ENCODE assay signal across 13 mouse cellular contexts in genomic region chr19:44514521-44515451, GRCm38 (mm10). TPM values are rescaled to one million over a fixed set of nuclear protein-coding genes. Genes with fewer than 3 reads are reported as not detected.
A peak's percentile ranks its signal among the peaks of the same experiment; 100 is the strongest.
DNase-seq lines count a peak whose midpoint lies in the region; ATAC-seq and TF ChIP-seq lines count a peak whose summit lies in the region.
"Had no signal": no experiment of that assay in that cellular context is flagged by ENCODE, and none has a peak within 500 bp of the region (broad histone marks: within the 10 kb centered on the region; RNA-seq: fewer than 3 reads in every experiment).

No protein-coding gene starts in this region.

- H3K36me3 ChIP-seq in lung, embryonic 14.5 days (ENCODE audit: insufficient read depth) = no peaks in the 10 kb centered on the region
- no peaks in the 10 kb centered on the region for H3K36me3 ChIP-seq in forebrain, embryonic 12.5 days (replicated peaks)
- no peaks in the 10 kb centered on the region for H3K36me3 ChIP-seq in neural tube, embryonic 15.5 days

- no peak overlapping the region for H3K4me3 ChIP-seq in lung, embryonic 14.5 days (ENCODE audit: low read depth, low read length)
- no peak overlapping the region for H3K4me3 ChIP-seq in forebrain, embryonic 12.5 days (replicated peaks)
- no peak overlapping the region for H3K4me3 ChIP-seq in neural tube, embryonic 15.5 days (replicated peaks)

- peak; percentile 76 for DNase-seq in lung, embryonic 14.5 days
- no peak for DNase-seq in lung, postnatal 25 days (ENCODE audit: low spot score)
- peak; percentile 53 to 72 for DNase-seq in kidney, postnatal 4 days
- no peak for DNase-seq in thymus, postnatal 4 days
- no peak for DNase-seq in frontal cortex, postnatal 10 days (ENCODE audit: low spot score in 2 of 2)
- no peak for DNase-seq in gastrocnemius, postnatal 25 days
- DNase-seq: cerebellum, postnatal 25 days had no signal

- H3K4me1 ChIP-seq in lung, embryonic 14.5 days (ENCODE audit: insufficient read depth) = peaks cover 24% of the 10 kb centered on the region
- H3K4me1 ChIP-seq in forebrain, embryonic 12.5 days = peaks cover 66% of the 10 kb centered on the region
- H3K4me1 ChIP-seq in neural tube, embryonic 15.5 days = peaks cover 46% of the 10 kb centered on the region

- ATAC-seq in lung, embryonic 14.5 days (ENCODE audit: insufficient read depth) = peak; percentile 22; the same call in 1 of the 2 replicates
- peak; percentile 80 for ATAC-seq in forebrain, embryonic 12.5 days (ENCODE audit: low FRiP score)
- peak; percentile 53; the same call in 1 of the 2 replicates for ATAC-seq in neural tube, embryonic 15.5 days (ENCODE audit: low FRiP score)
- ATAC-seq: CD4-positive, CD25-positive, alpha-beta regulatory T cell, adult 4 months had no signal

- peak overlapping the region; percentile 20; the same call in 1 of the 2 replicates for H3K4me2 ChIP-seq in lung, embryonic 14.5 days
- H3K4me2 ChIP-seq in forebrain, embryonic 12.5 days = peak overlapping the region; percentile 32
- no peak overlapping the region for H3K4me2 ChIP-seq in neural tube, embryonic 15.5 days

- no peak overlapping the region for H3K27ac ChIP-seq in lung, embryonic 14.5 days (ENCODE audit: low read depth)
- H3K27ac ChIP-seq in forebrain, embryonic 12.5 days = peak overlapping the region; percentile 82
- peak overlapping the region; percentile 14; the same call in 1 of the 2 replicates for H3K27ac ChIP-seq in neural tube, embryonic 15.5 days (replicated peaks)

- no peaks in the 10 kb centered on the region for H3K9me3 ChIP-seq in lung, embryonic 14.5 days (ENCODE audit: low read depth, low read length)
- H3K9me3 ChIP-seq in forebrain, embryonic 12.5 days = no peaks in the 10 kb centered on the region
- H3K9me3 ChIP-seq in neural tube, embryonic 15.5 days (replicated peaks) = no peaks in the 10 kb centered on the region

- peaks cover 47% of the 10 kb centered on the region for H3K27me3 ChIP-seq in lung, embryonic 14.5 days (ENCODE audit: insufficient read depth, low read length)
- peaks cover 96% of the 10 kb centered on the region for H3K27me3 ChIP-seq in forebrain, embryonic 12.5 days
- H3K27me3 ChIP-seq in neural tube, embryonic 15.5 days (replicated peaks) = peaks cover 78% of the 10 kb centered on the region

- WGBS in lung, embryonic 14.5 days = 8% methylated on average over 14 of the region's 14 CpGs
- 2% methylated on average over 14 of the region's 14 CpGs for WGBS in forebrain, embryonic 12.5 days
- WGBS in neural tube, embryonic 15.5 days = 7% methylated on average over 14 of the region's 14 CpGs

- H3K9ac ChIP-seq in lung, embryonic 14.5 days = no peak overlapping the region
- H3K9ac ChIP-seq in forebrain, embryonic 12.5 days = no peak overlapping the region
- no peak overlapping the region for H3K9ac ChIP-seq in neural tube, embryonic 15.5 days (replicated peaks)

- TF ChIP-seq CTCF in lung, embryonic 14.5 days (IDR thresholded peaks at IDR 0.05; ENCODE audit: low read depth) = 0 out of 2 replicates have a peak, but pooled peaks have one; percentile 22

RNA-seq across cellular contexts. Expression of gene Wnt8b, which starts 21.5 kb away (rescaled TPM):
- not detected in 2 replicates for polyA plus RNA-seq in lung, embryonic 14.5 days (2014; fragmentation: Nextera tagmentation; extraction: Ambion mirVana)
- polyA plus RNA-seq in forebrain, embryonic 12.5 days (2016; fragmentation: Nextera tagmentation; extraction: Ambion mirVana) = 24.4 and 36.8 TPM in 2 replicates
- polyA plus RNA-seq in neural tube, embryonic 15.5 days (2015; fragmentation: Nextera tagmentation; extraction: Ambion mirVana) = 0.05 and 0.14 TPM in 2 replicates
- total RNA-seq in gastrocnemius, postnatal 25 days (2021) = not detected
- total RNA-seq: gastrocnemius, adult 18-20 months had no signal
- polyA plus RNA-seq: CD4-positive, CD25-positive, alpha-beta regulatory T cell, adult 4 months; liver, embryonic 16.5 days had no signal

RNA-seq across cellular contexts. Expression of gene Sec31b, which starts 30.9 kb away (rescaled TPM):
- 0.30 and 0.45 TPM in 2 replicates for polyA plus RNA-seq in lung, embryonic 14.5 days (2014; fragmentation: Nextera tagmentation; extraction: Ambion mirVana)
- 0.36 and 0.42 TPM in 2 replicates for polyA plus RNA-seq in forebrain, embryonic 12.5 days (2016; fragmentation: Nextera tagmentation; extraction: Ambion mirVana)
- 0.41 and 0.69 TPM in 2 replicates for polyA plus RNA-seq in neural tube, embryonic 15.5 days (2015; fragmentation: Nextera tagmentation; extraction: Ambion mirVana)
- 10 to 100 TPM; 15.5 to 17.5 TPM for total RNA-seq in gastrocnemius, postnatal 25 days (2021)

RNA-seq across cellular contexts. Expression of gene Gm20538, which starts 37.8 kb away (rescaled TPM):
- polyA plus RNA-seq in lung, embryonic 14.5 days (2014; fragmentation: Nextera tagmentation; extraction: Ambion mirVana) = not detected in 2 replicates
- not detected in 2 replicates for polyA plus RNA-seq in forebrain, embryonic 12.5 days (2016; fragmentation: Nextera tagmentation; extraction: Ambion mirVana)
- polyA plus RNA-seq in neural tube, embryonic 15.5 days (2015; fragmentation: Nextera tagmentation; extraction: Ambion mirVana) = not detected in 2 replicates
- total RNA-seq in gastrocnemius, postnatal 25 days (2021) = not detected
- total RNA-seq: gastrocnemius, adult 18-20 months had no signal
- polyA plus RNA-seq: CD4-positive, CD25-positive, alpha-beta regulatory T cell, adult 4 months; liver, embryonic 16.5 days; testis, adult 2 months had no signal

RNA-seq across cellular contexts. Expression of gene Ndufb8, which starts 40.5 kb away (rescaled TPM):
- polyA plus RNA-seq in lung, embryonic 14.5 days (2014; fragmentation: Nextera tagmentation; extraction: Ambion mirVana) = 544 and 562 TPM in 2 replicates
- 378 and 384 TPM in 2 replicates for polyA plus RNA-seq in forebrain, embryonic 12.5 days (2016; fragmentation: Nextera tagmentation; extraction: Ambion mirVana)
- 714 and 813 TPM in 2 replicates for polyA plus RNA-seq in neural tube, embryonic 15.5 days (2015; fragmentation: Nextera tagmentation; extraction: Ambion mirVana)
- 1,000 to 10,000 TPM; 1,010 to 1,034 TPM for total RNA-seq in gastrocnemius, postnatal 25 days (2021)

RNA-seq across cellular contexts. Expression of gene Hif1an, which starts 47.9 kb away (rescaled TPM):
- 23.9 and 24.4 TPM in 2 replicates for polyA plus RNA-seq in lung, embryonic 14.5 days (2014; fragmentation: Nextera tagmentation; extraction: Ambion mirVana)
- 46.5 and 48.9 TPM in 2 replicates for polyA plus RNA-seq in forebrain, embryonic 12.5 days (2016; fragmentation: Nextera tagmentation; extraction: Ambion mirVana)
- 25.0 TPM in 2 replicates for polyA plus RNA-seq in neural tube, embryonic 15.5 days (2015; fragmentation: Nextera tagmentation; extraction: Ambion mirVana)
- total RNA-seq in gastrocnemius, postnatal 25 days (2021) = 10 to 100 TPM; 86.7 to 94.7 TPM

Comparison
In these comparisons a context has a peak if more than half of its experiments do, and no peak if none do; other contexts are left out.
1. DNase-seq: peak in lung, embryonic 14.5 days (single experiment) and kidney, postnatal 4 days (2 of 2); none in lung, postnatal 25 days (single experiment), thymus, postnatal 4 days (single experiment), frontal cortex, postnatal 10 days (0 of 2) and gastrocnemius, postnatal 25 days (single experiment).
2. ATAC-seq: peak in every context shown above with its lines; median percentile 80 in forebrain, embryonic 12.5 days; 53 in neural tube, embryonic 15.5 days; 22 in lung, embryonic 14.5 days.
3. RNA of gene Wnt8b, which starts 21.5 kb away (polyA plus RNA-seq): 24.4 to 36.8 TPM in forebrain, embryonic 12.5 days; 0.05 to 0.14 TPM in neural tube, embryonic 15.5 days and not detected in lung, embryonic 14.5 days; every median in the first group is over 10 times any median in the second.